Mouse (Mus musculus): ENCODE results near the gene Ugt8a. TPM values are rescaled to one million over a fixed set of nuclear protein-coding genes. Genes with fewer than 3 reads are reported as not detected.
A peak's percentile ranks its signal among the peaks of the same experiment; 100 is the strongest.

Gene Ugt8a
- polyA plus RNA-seq, 1 experiment, result not detected

DNA sequence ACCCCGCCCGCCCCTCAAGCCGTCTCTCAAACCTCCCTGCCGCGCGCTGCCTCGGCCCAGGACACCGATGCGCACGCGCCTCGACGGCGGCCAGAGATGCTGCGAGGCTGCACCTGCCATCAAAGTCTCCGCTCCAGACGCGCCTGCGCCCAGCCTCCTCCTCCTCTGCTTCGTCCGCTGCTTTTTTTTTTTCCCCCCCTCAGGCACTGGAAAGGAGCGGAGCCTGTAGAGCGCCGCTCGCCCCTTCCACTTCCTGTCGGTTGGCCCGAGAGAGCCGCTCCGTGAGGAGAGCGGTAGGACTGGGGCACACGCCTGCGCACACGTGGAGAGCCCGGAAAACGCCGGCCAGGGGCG, 314 bp upstream of the Ugt8a start:
- Histone ChIP-seq H3K27me3 (replicated peaks) (peaks cover 23% of the 10 kb centered on the region), H3K4me3 (replicated peaks) (peak overlapping the region; percentile 80), H3K4me1 (peaks cover 13% of the 10 kb centered on the region), H3K36me3 (replicated peaks; ENCODE audit: low read length) (no peaks in the 10 kb centered on the region), H3K9me3 (0 out of 2 replicates have a peak, but pooled peaks cover 3% of the 10 kb centered on the region)
- TF ChIP-seq GATA1 (IDR thresholded peaks at IDR 0.05; ENCODE audit: borderline replicate concordance, low read length), result no peak
- TF ChIP-seq FLI1 (IDR thresholded peaks at IDR 0.05; ENCODE audit: low read length), result no peak

DNA sequence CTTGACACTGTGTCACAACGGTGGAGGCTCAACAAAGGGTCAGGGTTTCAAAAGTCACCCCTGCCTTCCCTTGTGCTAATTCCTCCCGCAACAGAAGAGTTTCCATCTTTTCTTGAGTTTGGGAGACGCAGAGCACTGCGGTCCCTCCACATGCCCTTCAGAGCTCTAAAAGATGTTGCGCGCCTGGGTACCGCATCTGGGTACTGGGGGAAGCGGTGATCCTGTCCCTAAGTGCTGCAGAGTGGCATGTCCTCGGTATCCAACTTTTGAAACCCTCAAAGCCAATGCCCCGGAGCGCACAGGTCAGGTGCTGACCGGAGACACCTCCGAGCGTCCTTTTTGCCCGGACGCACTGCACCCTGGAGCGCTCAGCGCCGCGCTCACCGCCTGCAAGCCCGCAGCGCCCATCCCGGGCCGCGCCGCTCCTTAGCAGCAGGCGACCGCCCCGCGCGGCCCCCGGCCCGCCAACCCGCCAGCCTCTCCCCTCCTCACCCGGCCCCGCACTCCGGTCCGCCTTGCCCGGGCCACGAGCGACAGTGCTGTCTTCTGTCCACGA, 805 bp downstream of the Ugt8a start:
- Histone ChIP-seq H3K4me1 (peaks cover 13% of the 10 kb centered on the region), H3K36me3 (replicated peaks; ENCODE audit: low read length) (no peaks in the 10 kb centered on the region), H3K9me3 (0 out of 2 replicates have a peak, but pooled peaks cover 3% of the 10 kb centered on the region), H3K4me3 (replicated peaks) (no peak overlapping the region), H3K27me3 (replicated peaks) (peaks cover 23% of the 10 kb centered on the region)
- TF ChIP-seq FLI1 (IDR thresholded peaks at IDR 0.05; ENCODE audit: low read length) (no peak), GATA1 (IDR thresholded peaks at IDR 0.05; ENCODE audit: borderline replicate concordance, low read length) (no peak)

DNA sequence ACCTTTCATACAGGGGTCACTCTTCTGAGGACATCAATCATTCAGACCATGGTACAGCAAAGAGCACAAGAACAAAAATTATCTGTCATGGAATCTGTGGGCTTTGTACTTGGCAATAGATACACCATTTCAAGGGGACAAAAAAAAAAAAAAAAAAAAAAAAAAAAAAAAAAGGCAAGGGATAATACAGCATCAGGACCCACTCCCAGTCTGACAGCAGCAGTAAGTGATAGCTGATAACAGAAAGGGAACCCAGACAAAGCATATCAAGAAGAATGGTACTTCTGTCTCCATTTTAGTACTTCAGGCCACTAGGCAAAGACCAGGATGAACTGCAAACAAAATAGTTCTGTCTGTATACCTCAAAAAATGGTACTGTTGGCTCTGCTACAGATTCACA, 2.6 kb downstream of the Ugt8a start:
- Histone ChIP-seq H3K4me1 (peaks cover 13% of the 10 kb centered on the region), H3K9me3 (0 out of 2 replicates have a peak, but pooled peaks cover 3% of the 10 kb centered on the region), H3K36me3 (replicated peaks; ENCODE audit: low read length) (no peaks in the 10 kb centered on the region), H3K4me3 (replicated peaks) (no peak overlapping the region), H3K27me3 (replicated peaks) (peaks cover 23% of the 10 kb centered on the region)
- TF ChIP-seq GATA1 (IDR thresholded peaks at IDR 0.05; ENCODE audit: borderline replicate concordance, low read length) (no peak), FLI1 (IDR thresholded peaks at IDR 0.05; ENCODE audit: low read length) (no peak)

DNA sequence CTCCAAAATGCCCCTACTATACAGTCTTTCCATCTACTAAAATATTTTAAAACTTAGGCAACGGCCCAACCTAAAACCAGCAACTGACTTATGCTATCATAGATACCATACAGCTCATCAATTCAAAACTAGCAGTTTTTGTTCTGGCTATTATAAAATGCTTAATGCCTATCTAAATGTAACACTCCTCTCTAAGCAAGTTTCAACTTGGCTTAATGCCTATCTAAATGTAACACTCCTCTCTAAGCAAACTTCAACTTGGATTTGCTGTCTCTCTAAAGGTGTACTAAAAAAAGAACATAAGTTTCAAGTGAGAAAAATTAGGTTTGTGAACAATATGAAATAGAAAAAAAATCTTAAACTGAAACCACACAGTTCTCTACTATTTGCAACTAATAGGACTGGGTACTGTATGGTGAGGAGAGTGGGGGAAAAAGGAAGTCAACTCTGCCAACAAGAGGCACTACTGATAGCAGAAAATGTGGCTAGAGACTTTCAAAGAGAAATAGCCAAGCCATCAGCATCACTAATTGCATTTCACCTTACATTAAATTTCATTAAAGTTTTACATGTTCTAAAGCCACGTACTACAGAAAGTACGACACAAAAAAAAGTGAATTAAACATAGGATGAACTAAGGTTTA, 5.7 kb downstream of the Ugt8a start:
- Histone ChIP-seq H3K4me3 (replicated peaks) (no peak overlapping the region), H3K4me1 (0 out of 2 replicates have a peak, but pooled peaks cover 2% of the 10 kb centered on the region), H3K9me3 (0 out of 2 replicates have a peak, but pooled peaks cover 1% of the 10 kb centered on the region), H3K27me3 (replicated peaks) (peaks cover 10% of the 10 kb centered on the region), H3K36me3 (replicated peaks; ENCODE audit: low read length) (no peaks in the 10 kb centered on the region)
- no peak for TF ChIP-seq GATA1 (IDR thresholded peaks at IDR 0.05; ENCODE audit: borderline replicate concordance, low read length)
- TF ChIP-seq FLI1 (IDR thresholded peaks at IDR 0.05; ENCODE audit: low read length), result no peak

DNA sequence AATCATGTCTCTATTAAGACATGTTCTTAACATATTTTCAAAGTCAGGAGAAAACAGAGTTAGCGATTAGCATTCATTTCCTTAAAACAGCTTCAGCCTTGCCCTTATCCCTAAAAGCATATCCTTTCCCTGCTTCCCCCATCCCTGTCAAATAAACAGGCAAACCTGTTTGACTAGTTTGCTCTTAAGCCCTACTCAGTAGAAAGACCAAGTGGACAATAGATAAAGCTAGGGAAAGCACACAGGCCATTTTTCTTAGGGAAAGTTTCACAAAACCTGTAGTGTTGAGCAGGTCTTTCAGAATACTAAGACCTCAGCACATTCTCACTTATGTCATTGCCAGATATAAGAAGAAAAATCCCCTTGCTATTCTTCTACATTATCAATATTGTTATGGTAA, 7.4 kb downstream of the Ugt8a start:
- no peaks in the 10 kb centered on the region for H3K36me3 ChIP-seq (replicated peaks; ENCODE audit: low read length)
- H3K27me3 ChIP-seq (replicated peaks), result no peaks in the 10 kb centered on the region
- no peaks in the 10 kb centered on the region for H3K4me1 ChIP-seq
- TF ChIP-seq GATA1 (IDR thresholded peaks at IDR 0.05; ENCODE audit: borderline replicate concordance, low read length) (no peak), FLI1 (IDR thresholded peaks at IDR 0.05; ENCODE audit: low read length) (no peak)
- no peaks in the 10 kb centered on the region for H3K9me3 ChIP-seq
- H3K4me3 ChIP-seq (replicated peaks), result no peak overlapping the region

DNA sequence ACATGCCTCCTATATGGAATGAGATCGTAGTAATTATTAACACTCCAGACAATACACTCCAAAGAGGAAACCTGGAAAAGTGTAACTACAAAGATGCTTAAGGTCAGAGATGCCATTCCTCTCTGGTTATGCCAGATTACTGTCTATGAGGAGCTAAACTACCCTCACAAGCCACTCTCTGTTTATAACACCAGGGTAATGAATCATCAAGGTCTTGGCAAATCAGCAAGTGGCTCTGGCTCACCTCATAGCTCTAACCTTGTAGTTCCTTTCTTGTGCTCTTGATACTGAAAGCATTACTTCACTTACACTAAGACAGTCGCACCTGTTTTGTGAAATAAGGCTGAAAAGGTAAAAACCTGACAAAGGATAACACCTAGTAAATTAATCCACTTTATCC, 17.5 kb downstream of the Ugt8a start:
- no peaks in the 10 kb centered on the region for H3K9me3 ChIP-seq
- no peaks in the 10 kb centered on the region for H3K4me1 ChIP-seq
- no peaks in the 10 kb centered on the region for H3K36me3 ChIP-seq (replicated peaks; ENCODE audit: low read length)
- H3K27me3 ChIP-seq (replicated peaks), result no peaks in the 10 kb centered on the region
- no peak for TF ChIP-seq FLI1 (IDR thresholded peaks at IDR 0.05; ENCODE audit: low read length)
- no peak for TF ChIP-seq GATA1 (IDR thresholded peaks at IDR 0.05; ENCODE audit: borderline replicate concordance, low read length)
- H3K4me3 ChIP-seq (replicated peaks), result no peak overlapping the region

DNA sequence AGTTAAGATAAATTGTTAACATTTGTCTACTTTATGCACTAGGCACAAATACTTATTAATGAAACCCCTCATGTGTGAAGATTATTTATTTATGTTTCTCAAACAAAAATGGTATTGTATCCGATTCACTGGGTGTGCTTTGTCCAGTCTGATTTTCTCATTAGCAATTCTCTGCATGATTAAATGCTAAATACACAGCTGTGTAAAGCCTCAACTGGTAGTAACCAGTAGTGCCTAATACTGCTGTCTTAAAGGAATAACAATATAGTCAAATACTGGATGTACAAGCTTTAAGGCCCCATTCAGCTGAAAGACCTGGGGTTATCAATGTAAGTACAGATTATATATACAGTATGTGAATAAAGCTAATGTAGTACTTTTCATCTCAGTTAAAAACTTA, 39.4 kb downstream of the Ugt8a start:
- TF ChIP-seq FLI1 (IDR thresholded peaks at IDR 0.05; ENCODE audit: low read length) (no peak), GATA1 (IDR thresholded peaks at IDR 0.05; ENCODE audit: borderline replicate concordance, low read length) (no peak)
- Histone ChIP-seq H3K4me1 (no peaks in the 10 kb centered on the region), H3K4me3 (replicated peaks) (no peak overlapping the region), H3K9me3 (no peaks in the 10 kb centered on the region), H3K36me3 (replicated peaks; ENCODE audit: low read length) (no peaks in the 10 kb centered on the region), H3K27me3 (replicated peaks) (no peaks in the 10 kb centered on the region)

DNA sequence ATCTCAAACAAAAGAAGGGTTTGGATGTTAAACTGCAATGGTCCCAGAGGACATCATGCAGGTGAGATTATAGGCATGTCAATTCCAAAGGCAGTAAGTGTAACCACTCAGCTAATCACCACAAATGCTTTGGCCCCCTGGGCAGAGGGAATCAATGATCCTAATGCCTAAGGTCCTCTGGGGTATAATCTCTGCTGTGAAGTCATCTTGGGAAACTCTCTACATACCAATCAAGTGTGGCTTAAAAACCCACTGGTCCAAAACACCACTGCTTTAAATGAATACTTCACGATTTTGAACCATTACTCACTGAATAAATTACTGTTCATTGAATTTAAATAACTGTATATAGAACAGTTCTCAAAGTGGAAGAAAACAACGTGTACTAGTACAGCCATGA, 51.3 kb downstream of the Ugt8a start:
- no peaks in the 10 kb centered on the region for H3K4me1 ChIP-seq
- no peaks in the 10 kb centered on the region for H3K36me3 ChIP-seq (replicated peaks; ENCODE audit: low read length)
- no peaks in the 10 kb centered on the region for H3K27me3 ChIP-seq (replicated peaks)
- H3K9me3 ChIP-seq, result no peaks in the 10 kb centered on the region
- no peak for TF ChIP-seq FLI1 (IDR thresholded peaks at IDR 0.05; ENCODE audit: low read length)
- no peak overlapping the region for H3K4me3 ChIP-seq (replicated peaks)

DNA sequence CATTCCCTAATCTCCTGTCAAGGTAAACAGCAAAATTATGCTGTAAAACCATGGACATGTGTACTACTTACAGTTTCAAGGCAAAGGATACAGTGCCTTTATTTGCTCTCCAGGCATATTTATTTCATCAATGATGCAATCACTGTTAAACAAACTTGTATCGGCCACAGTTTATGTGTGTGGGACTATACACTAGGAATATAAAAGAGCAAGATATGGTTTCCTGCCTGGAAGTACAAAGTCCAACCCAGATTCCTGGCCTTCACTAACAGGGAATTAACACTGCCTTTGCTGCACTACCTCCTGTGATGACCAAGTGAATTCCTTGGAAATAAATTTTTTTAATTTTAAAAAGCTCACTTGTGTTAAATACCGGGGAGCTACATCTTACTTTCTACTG, 53.5 kb downstream of the Ugt8a start:
- Histone ChIP-seq H3K4me3 (replicated peaks) (no peak overlapping the region), H3K27me3 (replicated peaks) (no peaks in the 10 kb centered on the region), H3K4me1 (no peaks in the 10 kb centered on the region), H3K9me3 (no peaks in the 10 kb centered on the region), H3K36me3 (replicated peaks; ENCODE audit: low read length) (no peaks in the 10 kb centered on the region)
- TF ChIP-seq FLI1 (IDR thresholded peaks at IDR 0.05; ENCODE audit: low read length) (no peak), GATA1 (IDR thresholded peaks at IDR 0.05; ENCODE audit: borderline replicate concordance, low read length) (no peak)

DNA sequence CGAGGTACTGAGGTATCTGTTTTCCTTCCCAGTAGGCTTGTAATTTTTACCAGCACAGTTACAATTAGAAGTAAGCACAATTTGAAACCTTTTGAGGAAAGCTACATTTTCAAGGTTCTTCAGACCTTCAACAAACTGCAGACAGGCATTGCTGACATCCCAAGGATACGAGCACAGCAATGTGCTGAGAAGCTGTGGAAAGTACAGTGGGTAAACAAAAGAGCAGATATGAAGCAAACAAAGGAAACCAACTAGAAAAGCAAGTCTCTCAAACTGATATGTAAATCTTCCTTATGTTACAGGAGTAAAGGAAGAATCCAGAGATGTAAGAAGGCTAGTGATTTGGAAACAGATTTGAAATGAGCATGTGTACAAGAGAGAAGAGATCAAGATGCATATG, 54.0 kb downstream of the Ugt8a start:
- H3K4me3 ChIP-seq (replicated peaks), result no peak overlapping the region
- H3K9me3 ChIP-seq, result no peaks in the 10 kb centered on the region
- H3K27me3 ChIP-seq (replicated peaks), result no peaks in the 10 kb centered on the region
- no peaks in the 10 kb centered on the region for H3K4me1 ChIP-seq
- H3K36me3 ChIP-seq (replicated peaks; ENCODE audit: low read length), result no peaks in the 10 kb centered on the region
- no peak for TF ChIP-seq FLI1 (IDR thresholded peaks at IDR 0.05; ENCODE audit: low read length)
- TF ChIP-seq GATA1 (IDR thresholded peaks at IDR 0.05; ENCODE audit: borderline replicate concordance, low read length), result no peak
